ENCODE assay signal across 9 mouse cellular contexts in the genomic region with DNA sequence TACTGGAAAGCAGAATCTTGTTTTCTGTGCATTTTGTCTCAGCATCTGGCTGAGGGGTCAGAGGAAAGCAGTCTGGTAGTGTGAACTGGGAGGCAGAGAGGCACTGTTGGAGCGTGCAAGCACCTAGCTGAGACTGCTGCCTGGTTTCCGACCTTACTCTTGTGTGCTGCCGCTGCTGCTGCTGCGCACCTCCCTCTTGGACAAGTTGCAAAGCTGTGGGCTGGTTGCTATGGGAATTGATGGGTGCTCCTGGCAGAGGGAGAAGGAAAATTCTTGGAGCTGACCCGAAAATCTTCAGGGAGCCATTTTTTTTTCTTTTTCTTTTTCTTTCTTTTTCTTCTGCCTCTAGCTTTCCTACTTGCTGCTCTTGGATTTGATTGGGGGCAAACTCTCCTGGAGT.
A peak's percentile ranks its signal among the peaks of the same experiment; 100 is the strongest.
DNase-seq lines count a peak whose midpoint lies in the region; ATAC-seq and TF ChIP-seq lines count a peak whose summit lies in the region.
"Had no signal": no experiment of that assay in that cellular context is flagged by ENCODE, and none has a peak within 500 bp of the region (broad histone marks: within the 10 kb centered on the region; RNA-seq: fewer than 3 reads in every experiment).

No protein-coding gene starts in this region.

- no peaks in the 10 kb centered on the region for H3K27me3 ChIP-seq in lung, embryonic 14.5 days (ENCODE audit: insufficient read depth, low read length)
- no peaks in the 10 kb centered on the region for H3K27me3 ChIP-seq in limb, embryonic 10.5 days (ENCODE audit: low read depth, poor library complexity, severe bottlenecking)
- H3K27me3 ChIP-seq: neural tube, embryonic 13.5 days had no signal

- 62% methylated on average over 5 of the region's 5 CpGs for WGBS in lung, embryonic 14.5 days
- 90% methylated on average over 5 of the region's 5 CpGs for WGBS in limb, embryonic 10.5 days

- DNase-seq in frontal cortex, postnatal 25 days (ENCODE audit: low spot score in 2 of 2), result no peak
- DNase-seq in 3134 (ENCODE audit: extremely low read depth, insufficient read length, low spot score) (peak; percentile 57), adipocyte (ENCODE audit: low spot score) (no peak)
- DNase-seq in frontal cortex, postnatal 36 days (ENCODE audit: low spot score in 2 of 2), result peak; percentile 61 to 73
- peak; percentile 62 for DNase-seq in lung, embryonic 14.5 days
- DNase-seq in embryo, embryonic 9.5 days (ENCODE audit: extremely low spot score), result no peak
- no peak for DNase-seq in limb, embryonic 10.5 days (ENCODE audit: low spot score)

- H3K4me3 ChIP-seq in lung, embryonic 14.5 days (ENCODE audit: low read depth, low read length), result no peak overlapping the region
- H3K4me3 ChIP-seq in limb, embryonic 10.5 days, result no peak overlapping the region
- H3K4me3 ChIP-seq: neural tube, embryonic 13.5 days had no signal

- ATAC-seq in frontal cortex, adult (ENCODE audit: low TSS enrichment), result peak; percentile 94
- ATAC-seq in lung, embryonic 14.5 days (ENCODE audit: insufficient read depth), result no peak; the same call in 1 of the 2 replicates

- no peaks in the 10 kb centered on the region for H3K36me3 ChIP-seq in lung, embryonic 14.5 days (ENCODE audit: insufficient read depth)
- H3K36me3 ChIP-seq in limb, embryonic 10.5 days, result peaks cover 6% of the 10 kb centered on the region
- H3K36me3 ChIP-seq: neural tube, embryonic 13.5 days had no signal

- H3K9ac ChIP-seq in lung, embryonic 14.5 days, result no peak overlapping the region
- H3K9ac ChIP-seq: neural tube, embryonic 13.5 days had no signal

- H3K9me3 ChIP-seq in lung, embryonic 14.5 days (ENCODE audit: low read depth, low read length), result no peaks in the 10 kb centered on the region
- no peaks in the 10 kb centered on the region for H3K9me3 ChIP-seq in limb, embryonic 10.5 days (replicated peaks)
- H3K9me3 ChIP-seq: neural tube, embryonic 13.5 days had no signal

- no peak overlapping the region for H3K27ac ChIP-seq in lung, embryonic 14.5 days (ENCODE audit: low read depth)
- no peak overlapping the region for H3K27ac ChIP-seq in limb, embryonic 10.5 days
- H3K27ac ChIP-seq: neural tube, embryonic 13.5 days had no signal

- H3K4me1 ChIP-seq in lung, embryonic 14.5 days (ENCODE audit: insufficient read depth), result no peaks in the 10 kb centered on the region
- no peaks in the 10 kb centered on the region for H3K4me1 ChIP-seq in limb, embryonic 10.5 days
- H3K4me1 ChIP-seq: neural tube, embryonic 13.5 days had no signal

- TF ChIP-seq CTCF in lung, embryonic 14.5 days (IDR thresholded peaks at IDR 0.05; ENCODE audit: low read depth), result no peak

- H3K4me2 ChIP-seq in lung, embryonic 14.5 days, result no peak overlapping the region
- H3K4me2 ChIP-seq: neural tube, embryonic 13.5 days had no signal

Comparison
In these comparisons a context has a peak if more than half of its experiments do, and no peak if none do; other contexts are left out.
1. DNase-seq: peak in 3134 (single experiment), frontal cortex, postnatal 36 days (2 of 2) and lung, embryonic 14.5 days (single experiment); none in frontal cortex, postnatal 25 days (0 of 2), adipocyte (single experiment), embryo, embryonic 9.5 days (single experiment) and limb, embryonic 10.5 days (single experiment).